Mouse (Mus musculus): ENCODE results near the gene Scyl2. TPM values are rescaled to one million over a fixed set of nuclear protein-coding genes. Genes with fewer than 3 reads are reported as not detected.
A peak's percentile ranks its signal among the peaks of the same experiment; 100 is the strongest.

The Scyl2 gene
- polyA plus RNA-seq, 1 experiment from 2014 or later = 10.5 TPM

DNA sequence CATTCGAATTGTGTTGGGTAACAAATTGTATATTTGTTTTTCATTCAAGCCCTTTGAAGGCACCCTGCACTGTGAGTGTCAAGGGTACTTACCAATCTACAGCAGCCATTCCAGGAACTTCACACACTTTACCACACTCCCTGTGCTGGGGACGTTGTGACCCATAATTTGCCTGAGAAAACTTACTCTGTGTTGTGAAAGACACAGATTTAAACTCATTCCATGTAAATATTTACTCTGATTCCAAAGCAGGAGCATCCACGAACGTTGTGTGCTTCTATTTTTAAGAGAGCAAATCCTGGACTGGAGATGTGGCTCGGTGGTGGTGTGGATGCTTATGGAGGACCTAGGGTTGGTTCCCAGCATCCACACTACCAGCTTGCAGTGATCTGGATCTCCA lies 54.3 kb downstream of the Scyl2 start:
- no peak overlapping the region for H3K4me3 ChIP-seq (replicated peaks)
- no peak overlapping the region for H3K4me2 ChIP-seq (replicated peaks)
- ATAC-seq = no peak
- no peaks in the 10 kb centered on the region for H3K36me3 ChIP-seq
- 71% methylated on average over 5 of the region's 5 CpGs for WGBS
- no peaks in the 10 kb centered on the region for H3K4me1 ChIP-seq (replicated peaks)
- H3K27ac ChIP-seq = no peak overlapping the region
- H3K27me3 ChIP-seq = no peaks in the 10 kb centered on the region
- H3K9ac ChIP-seq (replicated peaks) = no peak overlapping the region
- no peaks in the 10 kb centered on the region for H3K9me3 ChIP-seq

DNA sequence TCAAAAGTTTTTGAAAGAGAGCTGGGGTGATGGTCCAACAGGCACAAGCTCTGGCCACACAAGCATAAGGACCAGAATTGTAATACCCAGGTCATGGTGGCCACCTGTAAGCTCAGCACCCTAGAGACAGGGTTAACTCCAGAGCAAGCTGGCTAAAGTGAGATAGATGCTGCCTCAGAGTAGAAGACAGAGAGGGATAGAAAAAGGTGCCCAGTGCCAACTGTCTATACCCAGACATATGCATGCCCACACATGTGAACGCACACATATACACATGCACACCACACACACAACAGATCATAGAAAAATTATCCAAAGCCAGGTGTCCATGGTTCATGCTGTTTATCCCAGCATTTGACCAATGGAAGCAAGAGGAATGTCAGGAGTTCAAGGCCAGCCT lies 55.5 kb downstream of the Scyl2 start:
- ATAC-seq = peak; percentile 56; the same call in 1 of the 2 replicates
- no peak overlapping the region for H3K4me3 ChIP-seq (replicated peaks)
- WGBS = 91% methylated on average over 1 of the region's 1 CpGs

DNA sequence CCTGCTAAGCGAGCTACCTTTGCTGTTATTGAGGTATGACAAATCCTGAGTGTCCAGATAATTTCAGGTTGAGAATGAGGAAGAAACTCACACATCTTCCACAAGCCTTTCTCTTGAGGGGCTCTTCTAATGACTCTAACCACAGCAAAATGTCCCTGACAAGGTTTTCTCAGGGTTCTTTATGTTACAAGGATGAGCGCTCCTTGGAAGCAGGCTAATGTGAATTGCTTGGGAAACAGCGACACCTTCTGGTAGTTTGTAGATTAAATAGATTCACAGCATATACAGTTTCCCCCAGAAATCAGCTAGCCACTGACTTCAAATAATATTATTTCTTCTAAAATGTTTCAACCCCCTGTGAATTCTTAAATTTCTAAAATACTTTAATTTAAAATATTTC lies 56.0 kb downstream of the Scyl2 start:
- Histone ChIP-seq H3K27me3 (no peaks in the 10 kb centered on the region), H3K27ac (no peak overlapping the region), H3K9me3 (no peaks in the 10 kb centered on the region), H3K4me2 (replicated peaks) (no peak overlapping the region), H3K4me3 (replicated peaks) (no peak overlapping the region), H3K9ac (replicated peaks) (no peak overlapping the region), H3K36me3 (no peaks in the 10 kb centered on the region), H3K4me1 (replicated peaks) (no peaks in the 10 kb centered on the region)
- 28% methylated on average over 3 of the region's 3 CpGs for WGBS
- peak; percentile 84 for ATAC-seq

More for the DNA sequence above, 55.5 kb downstream of the Scyl2 start:
- Histone ChIP-seq H3K27me3 (no peaks in the 10 kb centered on the region), H3K9me3 (no peaks in the 10 kb centered on the region), H3K27ac (no peak overlapping the region), H3K9ac (replicated peaks) (no peak overlapping the region), H3K36me3 (no peaks in the 10 kb centered on the region), H3K4me1 (replicated peaks) (no peaks in the 10 kb centered on the region), H3K4me2 (replicated peaks) (no peak overlapping the region)

- Histone ChIP-seq H3K9me3 (no peaks in the 10 kb centered on the region), H3K9ac (replicated peaks) (no peak overlapping the region), H3K27ac (no peak overlapping the region), H3K27me3 (no peaks in the 10 kb centered on the region), H3K4me3 (replicated peaks) (no peak overlapping the region), H3K4me2 (replicated peaks) (no peak overlapping the region), H3K36me3 (no peaks in the 10 kb centered on the region), H3K4me1 (replicated peaks) (no peaks in the 10 kb centered on the region)
- ATAC-seq = no peak
- WGBS = 90% methylated on average over 2 of the region's 2 CpGs
Observed at GRCm38 (mm10) chr10:89626714-89627113, 59.4 kb downstream of the Scyl2 start.

DNA sequence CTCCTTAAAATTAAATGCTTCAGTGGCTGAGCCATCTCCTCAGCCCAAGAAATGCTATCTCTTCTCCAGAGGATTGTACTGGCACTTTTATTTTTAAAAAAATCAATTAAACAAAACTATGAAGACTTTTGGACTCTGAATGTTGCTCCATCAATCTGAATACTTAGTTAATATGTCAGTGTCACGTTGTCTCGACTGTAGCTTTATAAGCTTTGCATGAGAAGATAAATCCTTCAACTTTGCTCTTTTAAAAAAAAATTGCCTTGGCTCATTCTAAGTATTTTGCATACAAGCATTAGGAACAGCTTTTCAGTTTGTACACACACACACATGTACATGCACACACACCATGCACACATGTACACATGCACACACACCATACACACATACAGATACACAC lies 61.9 kb downstream of the Scyl2 start:
- Histone ChIP-seq H3K27ac (no peak overlapping the region), H3K9ac (replicated peaks) (no peak overlapping the region), H3K36me3 (no peaks in the 10 kb centered on the region), H3K9me3 (no peaks in the 10 kb centered on the region), H3K27me3 (no peaks in the 10 kb centered on the region; the same call in 1 of the 2 replicates), H3K4me2 (replicated peaks) (no peak overlapping the region), H3K4me3 (replicated peaks) (no peak overlapping the region), H3K4me1 (replicated peaks) (peaks cover 7% of the 10 kb centered on the region)
- WGBS = 94% methylated on average over 2 of the region's 2 CpGs
- ATAC-seq = no peak

DNA sequence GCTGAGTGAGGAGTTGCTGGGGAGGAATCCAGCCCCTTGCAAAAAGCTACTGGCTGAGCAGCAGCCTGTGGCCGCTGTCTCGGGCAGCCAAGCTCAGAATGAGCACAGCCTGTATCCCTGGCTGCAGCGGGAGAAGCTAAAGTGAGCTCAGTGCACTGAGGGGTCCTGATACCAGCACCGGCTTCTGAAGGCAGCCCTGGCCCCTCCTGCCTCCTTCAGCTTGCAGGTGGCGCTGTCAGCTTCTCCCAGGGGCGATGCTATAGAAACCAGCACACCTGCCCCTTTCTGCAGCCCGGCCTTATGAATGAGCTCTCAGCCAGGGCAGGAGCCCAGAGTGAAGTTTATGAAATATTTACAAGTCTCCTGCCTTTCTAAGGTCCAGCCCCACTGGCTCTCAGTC lies 65.0 kb downstream of the Scyl2 start, which contains the start of gene Slc17a8:
TSS of gene Slc17a8 (minus strand) at position 125 of the 400 bp plus-strand sequence.
- Histone ChIP-seq H3K4me3 (replicated peaks) (no peak within 1 kb of the TSS), H3K4me2 (replicated peaks) (peak within 1 kb of the TSS; percentile 12; the same call in 1 of the 2 replicates), H3K4me1 (replicated peaks) (peaks cover 7% of the 10 kb centered on the region), H3K36me3 (no peaks in the 10 kb centered on the region), H3K9me3 (no peaks in the 10 kb centered on the region), H3K9ac (replicated peaks) (no peak within 1 kb of the TSS), H3K27me3 (no peaks in the 10 kb centered on the region; the same call in 1 of the 2 replicates), H3K27ac (no peak within 1 kb of the TSS)
- 26% methylated on average over 7 of the region's 7 CpGs for WGBS
- ATAC-seq = peak; percentile 55; the same call in 1 of the 2 replicates

DNA sequence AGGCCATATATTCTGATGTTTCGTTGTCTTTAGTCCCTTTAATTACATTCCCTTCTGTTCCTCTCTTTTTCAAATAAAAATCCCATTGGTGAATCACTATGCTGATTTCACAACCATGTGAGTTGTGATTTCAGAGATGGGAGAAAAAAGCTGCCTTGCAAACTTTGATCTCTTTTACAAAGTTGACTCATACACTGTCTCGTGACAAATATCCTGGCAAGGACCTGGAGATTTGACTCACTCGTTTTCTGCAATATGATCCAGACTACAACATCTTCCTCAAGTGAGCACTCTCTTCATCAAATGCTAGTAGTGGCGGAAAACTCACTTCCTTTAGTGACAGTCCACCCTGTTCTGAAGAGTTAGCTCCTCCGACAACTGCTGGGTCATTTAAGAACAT lies 86.8 kb downstream of the Scyl2 start:
- no peak for ATAC-seq

GRCm38 (mm10) chr10:89597275-89597674 lies 88.8 kb downstream of the Scyl2 start:
- Histone ChIP-seq H3K4me2 (replicated peaks) (no peak overlapping the region), H3K36me3 (no peaks in the 10 kb centered on the region), H3K4me1 (replicated peaks) (peaks cover 4% of the 10 kb centered on the region), H3K9me3 (no peaks in the 10 kb centered on the region), H3K27me3 (no peaks in the 10 kb centered on the region), H3K27ac (no peak overlapping the region), H3K9ac (replicated peaks) (no peak overlapping the region), H3K4me3 (replicated peaks) (no peak overlapping the region)
- WGBS = 83% methylated on average over 4 of the region's 4 CpGs
- no peak for ATAC-seq

More for the DNA sequence above, 86.8 kb downstream of the Scyl2 start:
- H3K4me1 ChIP-seq (replicated peaks) = peaks cover 4% of the 10 kb centered on the region; the same call in 1 of the 2 replicates
- H3K27me3 ChIP-seq = no peaks in the 10 kb centered on the region
- no peak overlapping the region for H3K4me3 ChIP-seq (replicated peaks)
- WGBS = 88% methylated on average over 5 of the region's 5 CpGs
- H3K27ac ChIP-seq = no peak overlapping the region
- no peaks in the 10 kb centered on the region for H3K36me3 ChIP-seq
- H3K9me3 ChIP-seq = no peaks in the 10 kb centered on the region
- no peak overlapping the region for H3K9ac ChIP-seq (replicated peaks)
- H3K4me2 ChIP-seq (replicated peaks) = no peak overlapping the region

DNA sequence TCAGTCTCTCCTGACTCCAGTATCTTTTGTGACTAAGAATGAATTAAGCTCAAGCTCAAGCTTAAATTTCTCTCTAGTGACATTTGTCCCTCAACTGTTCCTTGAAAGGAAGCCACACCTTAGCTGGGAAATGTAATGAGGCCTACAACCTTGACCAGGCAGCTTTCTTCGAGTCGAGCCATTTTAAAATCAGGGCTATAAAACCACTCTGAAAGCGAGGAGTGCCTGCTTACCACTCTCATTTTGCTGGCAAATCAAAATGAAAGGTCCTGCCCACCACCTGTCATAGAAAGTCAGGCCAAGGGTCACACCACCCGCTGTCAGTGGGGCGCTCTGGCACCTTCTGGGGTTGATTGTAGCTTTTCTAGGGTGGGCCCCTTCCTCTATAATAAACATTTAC lies 90.2 kb downstream of the Scyl2 start:
- H3K4me2 ChIP-seq (replicated peaks) = no peak overlapping the region
- no peak overlapping the region for H3K9ac ChIP-seq (replicated peaks)
- no peaks in the 10 kb centered on the region for H3K9me3 ChIP-seq
- no peaks in the 10 kb centered on the region for H3K27me3 ChIP-seq
- ATAC-seq = no peak
- no peak overlapping the region for H3K27ac ChIP-seq
- peaks cover 4% of the 10 kb centered on the region for H3K4me1 ChIP-seq (replicated peaks)
- H3K36me3 ChIP-seq = no peaks in the 10 kb centered on the region
- no peak overlapping the region for H3K4me3 ChIP-seq (replicated peaks)
- 92% methylated on average over 5 of the region's 5 CpGs for WGBS

- H3K4me1 ChIP-seq (replicated peaks) = peaks cover 4% of the 10 kb centered on the region
- no peaks in the 10 kb centered on the region for H3K36me3 ChIP-seq
- no peak for ATAC-seq
- H3K4me2 ChIP-seq (replicated peaks) = no peak overlapping the region
- no peak overlapping the region for H3K4me3 ChIP-seq (replicated peaks)
- WGBS = 75% methylated on average over 1 of the region's 1 CpGs
- no peaks in the 10 kb centered on the region for H3K9me3 ChIP-seq
- H3K27ac ChIP-seq = no peak overlapping the region
- H3K27me3 ChIP-seq = no peaks in the 10 kb centered on the region
- H3K9ac ChIP-seq (replicated peaks) = no peak overlapping the region
Observed at GRCm38 (mm10) chr10:89595514-89595913, 90.6 kb downstream of the Scyl2 start.

DNA sequence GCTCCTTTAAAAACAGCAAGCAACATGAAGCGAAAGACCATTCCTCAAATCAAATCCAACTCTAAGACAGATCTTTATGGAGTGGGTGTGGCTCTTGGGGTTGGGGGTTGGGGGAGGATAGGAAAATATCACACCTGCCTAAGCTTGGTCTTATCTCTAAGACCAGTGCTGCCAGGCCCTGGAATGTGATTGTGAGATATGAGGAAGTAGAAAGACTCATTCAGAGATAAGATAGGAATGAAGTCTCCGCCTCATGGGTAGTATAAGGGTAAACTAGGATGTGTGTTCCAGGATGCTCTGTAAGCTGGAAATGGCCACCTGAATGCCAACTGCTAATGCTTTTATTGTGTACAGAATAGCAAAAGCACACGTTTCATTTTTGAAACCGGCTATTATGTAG lies 91.8 kb downstream of the Scyl2 start:
- H3K27me3 ChIP-seq = no peaks in the 10 kb centered on the region
- no peaks in the 10 kb centered on the region for H3K36me3 ChIP-seq
- H3K4me1 ChIP-seq (replicated peaks) = peaks cover 4% of the 10 kb centered on the region
- WGBS = 87% methylated on average over 4 of the region's 4 CpGs
- H3K9ac ChIP-seq (replicated peaks) = no peak overlapping the region
- H3K27ac ChIP-seq = no peak overlapping the region
- H3K9me3 ChIP-seq = no peaks in the 10 kb centered on the region
- H3K4me3 ChIP-seq (replicated peaks) = no peak overlapping the region
- ATAC-seq = no peak
- no peak overlapping the region for H3K4me2 ChIP-seq (replicated peaks)

DNA sequence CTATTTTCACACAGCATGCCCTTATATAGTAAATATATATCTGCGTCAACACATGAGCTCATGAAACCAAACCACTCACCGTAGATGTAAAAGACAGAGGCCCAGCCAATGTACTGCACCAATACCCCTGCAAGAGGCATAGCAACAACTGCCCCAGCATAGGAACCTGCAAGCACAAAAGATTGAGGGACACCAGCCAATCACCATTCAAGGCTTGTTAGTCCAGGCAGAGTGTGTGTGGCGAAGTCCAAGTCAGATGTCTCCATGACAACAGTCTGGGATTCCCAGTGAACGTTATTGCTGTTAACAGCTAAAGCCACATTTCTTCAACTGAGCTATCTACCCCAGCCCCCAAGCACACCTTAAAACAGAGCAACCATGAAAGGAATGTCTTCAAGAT lies 93.3 kb downstream of the Scyl2 start:
- no peak overlapping the region for H3K4me3 ChIP-seq (replicated peaks)
- ATAC-seq = peak; percentile 77
- H3K4me1 ChIP-seq (replicated peaks) = peaks cover 4% of the 10 kb centered on the region
- no peaks in the 10 kb centered on the region for H3K27me3 ChIP-seq
- no peaks in the 10 kb centered on the region for H3K9me3 ChIP-seq
- H3K36me3 ChIP-seq = no peaks in the 10 kb centered on the region
- no peak overlapping the region for H3K27ac ChIP-seq
- H3K9ac ChIP-seq (replicated peaks) = no peak overlapping the region
- 32% methylated on average over 4 of the region's 4 CpGs for WGBS
- no peak overlapping the region for H3K4me2 ChIP-seq (replicated peaks)

DNA sequence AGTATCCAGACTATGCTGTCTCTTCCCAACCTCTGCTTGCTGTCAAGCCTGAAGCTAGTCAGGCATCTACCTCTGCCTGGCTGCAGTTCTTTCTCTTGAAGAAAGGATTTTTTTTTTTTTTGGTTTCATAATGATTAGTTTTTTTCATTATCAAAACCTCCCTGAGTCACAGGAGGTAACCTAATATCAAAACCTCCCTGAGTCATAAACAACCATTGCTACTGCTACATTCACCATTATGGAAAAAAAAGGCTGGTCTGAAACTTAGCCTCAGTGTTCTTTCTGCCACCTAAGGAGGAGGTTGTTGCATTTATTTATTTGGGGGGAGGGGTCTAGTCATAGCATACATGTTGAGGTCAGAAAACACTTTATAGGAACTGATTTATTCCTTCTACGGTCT lies 96.2 kb downstream of the Scyl2 start:
- H3K9me3 ChIP-seq = no peaks in the 10 kb centered on the region
- H3K9ac ChIP-seq (replicated peaks) = no peak overlapping the region
- WGBS = 95% methylated on average over 1 of the region's 1 CpGs
- H3K27ac ChIP-seq = no peak overlapping the region
- ATAC-seq = no peak
- peaks cover 4% of the 10 kb centered on the region for H3K4me1 ChIP-seq (replicated peaks)
- H3K27me3 ChIP-seq = no peaks in the 10 kb centered on the region
- H3K4me3 ChIP-seq (replicated peaks) = no peak overlapping the region
- H3K4me2 ChIP-seq (replicated peaks) = no peak overlapping the region
- no peaks in the 10 kb centered on the region for H3K36me3 ChIP-seq
